In genomic region chr3:41195113-41195975, GRCm38 (mm10) we compare ENCODE assay signal across 9 mouse cellular contexts.
DNase-seq lines count a peak whose midpoint lies in the region; ATAC-seq lines count a peak whose summit lies in the region.
"Had no signal": no experiment of that assay in that cellular context is flagged by ENCODE, and none has a peak within 500 bp of the region (broad histone marks: within the 10 kb centered on the region; RNA-seq: fewer than 3 reads in every experiment).

No protein-coding gene starts in this region.

- H3K4me1 ChIP-seq in intestine, embryonic 15.5 days (replicated peaks), result 0 out of 2 replicates have a peak, but pooled peaks cover 5% of the 10 kb centered on the region

- H3K4me3 ChIP-seq in intestine, embryonic 15.5 days (replicated peaks), result no peak overlapping the region
- H3K4me3 ChIP-seq: embryonic facial prominence, embryonic 12.5 days had no signal

- no peak overlapping the region for H3K4me2 ChIP-seq in intestine, embryonic 15.5 days (replicated peaks)
- H3K4me2 ChIP-seq: embryonic facial prominence, embryonic 12.5 days had no signal

- H3K9ac ChIP-seq in intestine, embryonic 15.5 days, result no peak overlapping the region
- H3K9ac ChIP-seq: embryonic facial prominence, embryonic 12.5 days had no signal

- no peak for DNase-seq in frontal cortex, postnatal 25 days (ENCODE audit: low spot score in 2 of 2)
- DNase-seq in cerebellum, adult 11-12 months, result peak; percentile 98
- DNase-seq in gastrocnemius, postnatal 25 days, result peak; percentile 77
- peak; percentile 82 to 89 for DNase-seq in lung, adult 18-20 months
- peak; percentile 18 for DNase-seq in right cerebral cortex, postnatal 4 days

- H3K27ac ChIP-seq in intestine, embryonic 15.5 days, result no peak overlapping the region
- H3K27ac ChIP-seq: embryonic facial prominence, embryonic 12.5 days had no signal

- no peaks in the 10 kb centered on the region for H3K36me3 ChIP-seq in intestine, embryonic 15.5 days
- H3K36me3 ChIP-seq: embryonic facial prominence, embryonic 12.5 days had no signal

- H3K9me3 ChIP-seq in intestine, embryonic 15.5 days, result no peaks in the 10 kb centered on the region
- H3K9me3 ChIP-seq: embryonic facial prominence, embryonic 12.5 days had no signal

- peak; percentile 53 for ATAC-seq in frontal cortex, adult (ENCODE audit: low TSS enrichment)
- peak; percentile 66 for ATAC-seq in intestine, embryonic 15.5 days
- ATAC-seq in megakaryocyte-erythroid progenitor cell, adult 5-6 weeks (replicated peaks; ENCODE audit: low FRiP score, low TSS enrichment, poor library complexity, severe bottlenecking), result no peak

- WGBS in intestine, embryonic 15.5 days, result 44% methylated on average over 7 of the region's 7 CpGs

- no peaks in the 10 kb centered on the region for H3K27me3 ChIP-seq in intestine, embryonic 15.5 days (replicated peaks)
- H3K27me3 ChIP-seq: embryonic facial prominence, embryonic 12.5 days had no signal

Comparison
In these comparisons a context has a peak if more than half of its experiments do, and no peak if none do; other contexts are left out.
1. DNase-seq: peak in cerebellum, adult 11-12 months (single experiment), gastrocnemius, postnatal 25 days (single experiment), lung, adult 18-20 months (2 of 2) and right cerebral cortex, postnatal 4 days (single experiment); none in frontal cortex, postnatal 25 days (0 of 2).